Mouse (Mus musculus) T-cell, adult 2 months (primary cell): ENCODE data around the gene Gm20852.
"Not testable (repeated sequence)": the region's sequence is repeated elsewhere in the genome, so short reads cannot be mapped to it uniquely, and the experiment has no call there.

Source experiments
- DNase-seq: peaks from one replicate; pipeline ENCODE4 v3.0.0; 2022; ENCODE audit warnings: low spot score

The Gm20852 gene

DNA sequence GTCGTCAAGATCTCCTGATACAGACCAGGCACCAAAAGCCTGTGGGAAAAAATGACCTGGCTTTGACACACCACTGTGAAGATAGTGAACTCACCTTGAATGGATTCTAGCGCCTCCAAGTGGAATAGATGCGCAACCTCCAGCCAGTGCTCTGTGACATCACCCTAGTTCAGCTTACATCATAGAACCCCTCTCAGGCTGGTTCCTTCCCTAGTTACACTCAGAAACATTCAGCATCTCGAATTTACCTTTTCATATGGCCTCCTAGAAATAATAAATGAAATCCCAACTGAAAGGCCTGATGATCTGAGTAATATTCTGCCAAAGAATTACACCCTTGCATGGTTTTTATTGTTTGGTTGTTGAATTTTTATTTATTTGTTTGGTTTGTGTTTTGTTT, at the start of gene Gm20852:
Gene Gm20852, minus strand, starts transcription at position 101 of the 400 bp plus-strand sequence.
- DNase-seq = not testable (repeated sequence)
